Mouse (Mus musculus): Measurements from ENCODE around the gene Vav1.

DNA sequence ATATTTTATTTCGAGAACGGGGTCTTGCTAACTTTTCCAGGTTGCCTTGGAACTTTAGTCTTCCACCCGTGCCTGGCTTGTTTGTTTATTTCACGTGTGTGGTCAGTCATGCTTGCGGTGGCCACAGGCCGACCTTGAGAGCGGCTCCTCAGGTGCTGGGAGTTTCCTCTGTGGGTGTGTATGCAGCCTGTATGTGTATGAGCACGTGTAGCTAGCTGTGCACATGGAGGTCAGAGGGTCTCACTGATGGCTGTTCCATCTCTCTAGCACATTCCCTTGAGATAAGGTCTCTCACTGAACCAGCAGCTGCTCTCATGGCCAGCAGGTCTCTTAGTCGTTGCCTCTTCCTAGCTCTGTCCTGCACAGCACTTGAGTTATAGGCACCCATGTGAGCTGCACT lies 18.5 kb upstream of the Vav1 start:
- TF ChIP-seq POLR2A (IDR thresholded peaks at IDR 0.05; ENCODE audit: low read depth, low read length) (no peak), CTCF (IDR thresholded peaks at IDR 0.05; ENCODE audit: extremely low read depth, insufficient read depth, insufficient read length, insufficient replicate concordance) (no peak)
